In genomic region chr11:103158621-103159478, GRCm38 (mm10) we compare ENCODE assay signal across 8 mouse cellular contexts. TPM values are rescaled to one million over a fixed set of nuclear protein-coding genes. Genes with fewer than 3 reads are reported as not detected.
DNase-seq lines count a peak whose midpoint lies in the region; ATAC-seq and TF ChIP-seq lines count a peak whose summit lies in the region.

No protein-coding gene starts in this region.

- no peak overlapping the region; the same call in 1 of the 2 replicates for H3K9ac ChIP-seq in embryonic facial prominence, embryonic 15.5 days
- peak overlapping the region; percentile 33 for H3K9ac ChIP-seq in heart, adult 2 months (ENCODE audit: low read depth, low read length)
- no peak overlapping the region; the same call in 1 of the 2 replicates for H3K9ac ChIP-seq in limb, embryonic 11.5 days (ENCODE audit: low read length)
- no peak overlapping the region for H3K9ac ChIP-seq in midbrain, embryonic 14.5 days (replicated peaks; ENCODE audit: low read length)

- peak overlapping the region; percentile 63 for H3K4me2 ChIP-seq in embryonic facial prominence, embryonic 15.5 days (replicated peaks)
- H3K4me2 ChIP-seq in limb, embryonic 11.5 days (ENCODE audit: low read depth, severe bottlenecking) = peak overlapping the region; percentile 57
- peak overlapping the region; percentile 44 for H3K4me2 ChIP-seq in midbrain, embryonic 14.5 days (ENCODE audit: low read length)

- no peaks in the 10 kb centered on the region for H3K9me3 ChIP-seq in embryonic facial prominence, embryonic 15.5 days (replicated peaks)
- no peaks in the 10 kb centered on the region for H3K9me3 ChIP-seq in limb, embryonic 11.5 days (ENCODE audit: control insufficient read depth, low read length)
- H3K9me3 ChIP-seq in midbrain, embryonic 14.5 days (ENCODE audit: control insufficient read depth, low read length) = no peaks in the 10 kb centered on the region

- TF ChIP-seq EP300 in heart, adult 2 months (IDR thresholded peaks at IDR 0.05; ENCODE audit: insufficient read depth, low read depth, low read length) = peak; percentile 80

- no peak overlapping the region for H3K4me3 ChIP-seq in bone marrow, adult 2 months (replicated peaks; ENCODE audit: control insufficient read depth, low read depth, low read length)
- H3K4me3 ChIP-seq in embryonic facial prominence, embryonic 15.5 days (replicated peaks) = peak overlapping the region; percentile 34
- peak overlapping the region; percentile 25; the same call in 1 of the 2 replicates for H3K4me3 ChIP-seq in heart, adult 2 months
- H3K4me3 ChIP-seq in kidney, adult 2 months (ENCODE audit: insufficient read depth, low read depth, low read length) = peak overlapping the region; percentile 29
- H3K4me3 ChIP-seq in limb, embryonic 11.5 days (ENCODE audit: low read depth, low read length) = peak overlapping the region; percentile 19
- H3K4me3 ChIP-seq in midbrain, embryonic 14.5 days (replicated peaks; ENCODE audit: low read depth, low read length) = no peak overlapping the region; the same call in 1 of the 2 replicates

- TF ChIP-seq POLR2A in bone marrow, adult 2 months (IDR thresholded peaks at IDR 0.05; ENCODE audit: borderline replicate concordance, control insufficient read depth, low read depth, low read length) = peak; percentile 26; the same call in 1 of the 2 replicates
- TF ChIP-seq POLR2A in heart, adult 2 months (IDR thresholded peaks at IDR 0.05; ENCODE audit: insufficient read depth, low read depth, low read length) = no peak
- no peak for TF ChIP-seq POLR2A in kidney, adult 2 months (IDR thresholded peaks at IDR 0.05; ENCODE audit: low read depth, low read length)

- no peaks in the 10 kb centered on the region; the same call in 1 of the 2 replicates for H3K4me1 ChIP-seq in bone marrow, adult 2 months (ENCODE audit: control insufficient read depth, insufficient read depth, low read length)
- H3K4me1 ChIP-seq in embryonic facial prominence, embryonic 15.5 days = peaks cover 7% of the 10 kb centered on the region
- no peaks in the 10 kb centered on the region; the same call in 1 of the 2 replicates for H3K4me1 ChIP-seq in heart, adult 2 months (ENCODE audit: control insufficient read depth, insufficient read depth, low read length)
- peaks cover 3% of the 10 kb centered on the region; the same call in 1 of the 2 replicates for H3K4me1 ChIP-seq in kidney, adult 2 months (ENCODE audit: control insufficient read depth, insufficient read depth, low read length)
- 0 out of 2 replicates have a peak, but pooled peaks cover 3% of the 10 kb centered on the region for H3K4me1 ChIP-seq in limb, embryonic 11.5 days (ENCODE audit: control insufficient read depth, insufficient read depth, low read length)
- 0 out of 2 replicates have a peak, but pooled peaks cover 6% of the 10 kb centered on the region for H3K4me1 ChIP-seq in midbrain, embryonic 14.5 days (ENCODE audit: control insufficient read depth, insufficient read depth, low read length)

- TF ChIP-seq CTCF in bone marrow, adult 2 months (IDR thresholded peaks at IDR 0.05; ENCODE audit: control insufficient read depth, insufficient read depth, low read length) = peak; percentile 99
- peak; percentile 81 for TF ChIP-seq CTCF in heart, adult 2 months (IDR thresholded peaks at IDR 0.05)
- peak; percentile 95 for TF ChIP-seq CTCF in kidney, adult 2 months (conservative IDR thresholded peaks at IDR 0.05; ENCODE audit: insufficient read depth, insufficient read length, low read depth, low read length)

- intact Hi-C loops in heart, adult 2 months (cut with DNase I) = loop anchor here (1.0 to 2.0 kb wide), 4 partner anchors 26 to 258 kb away; partner anchors contain the start of gene Gfap

- peak; percentile 92 for ATAC-seq in embryonic facial prominence, embryonic 15.5 days (ENCODE audit: insufficient number of reproducible peaks, low FRiP score, low TSS enrichment, low read depth)
- ATAC-seq in limb, embryonic 11.5 days (ENCODE audit: insufficient number of reproducible peaks, low FRiP score, low TSS enrichment, low read depth) = peak; percentile 87
- peak; percentile 72 for ATAC-seq in midbrain, embryonic 14.5 days (ENCODE audit: low FRiP score, low TSS enrichment)

- H3K36me3 ChIP-seq in embryonic facial prominence, embryonic 15.5 days = no peaks in the 10 kb centered on the region
- no peaks in the 10 kb centered on the region for H3K36me3 ChIP-seq in heart, adult 2 months (ENCODE audit: control insufficient read depth, insufficient read depth, low read length)
- H3K36me3 ChIP-seq in kidney, adult 2 months (ENCODE audit: control insufficient read depth, insufficient read depth, low read length) = no peaks in the 10 kb centered on the region
- no peaks in the 10 kb centered on the region for H3K36me3 ChIP-seq in limb, embryonic 11.5 days (ENCODE audit: control insufficient read depth, insufficient read depth, low read length)
- H3K36me3 ChIP-seq in midbrain, embryonic 14.5 days (ENCODE audit: control insufficient read depth, insufficient read depth, low read length) = no peaks in the 10 kb centered on the region

- no peaks in the 10 kb centered on the region for H3K79me2 ChIP-seq in heart, adult 2 months (replicated peaks; ENCODE audit: control insufficient read depth, insufficient read depth, low read length)

- no peak overlapping the region for H3K27ac ChIP-seq in bone marrow, adult 2 months (ENCODE audit: control insufficient read depth, insufficient read depth, low read depth, low read length, poor library complexity)
- peak overlapping the region; percentile 66 for H3K27ac ChIP-seq in embryonic facial prominence, embryonic 15.5 days (replicated peaks)
- peak overlapping the region; percentile 72 for H3K27ac ChIP-seq in heart, adult 2 months
- peak overlapping the region; percentile 57 for H3K27ac ChIP-seq in kidney, adult 2 months (ENCODE audit: insufficient read depth, low read depth, low read length)
- H3K27ac ChIP-seq in limb, embryonic 11.5 days (replicated peaks; ENCODE audit: low read depth, low read length) = no peak overlapping the region
- no peak overlapping the region for H3K27ac ChIP-seq in midbrain, embryonic 14.5 days (replicated peaks; ENCODE audit: low read depth, low read length)

- H3K27me3 ChIP-seq in embryonic facial prominence, embryonic 15.5 days = no peaks in the 10 kb centered on the region
- no peaks in the 10 kb centered on the region for H3K27me3 ChIP-seq in heart, adult 2 months (ENCODE audit: control insufficient read depth, insufficient read depth, low read length)
- H3K27me3 ChIP-seq in kidney, adult 2 months (replicated peaks; ENCODE audit: control insufficient read depth, insufficient read depth, low read length) = no peaks in the 10 kb centered on the region
- no peaks in the 10 kb centered on the region for H3K27me3 ChIP-seq in limb, embryonic 11.5 days (ENCODE audit: control insufficient read depth, insufficient read depth, low read length)
- no peaks in the 10 kb centered on the region for H3K27me3 ChIP-seq in midbrain, embryonic 14.5 days (ENCODE audit: control insufficient read depth, insufficient read depth, low read length)

- 9% methylated on average over 25 of the region's 25 CpGs for WGBS in bone marrow, adult 2 months
- WGBS in embryonic facial prominence, embryonic 15.5 days = 2% methylated on average over 25 of the region's 25 CpGs
- WGBS in heart, adult 2 months = 2% methylated on average over 25 of the region's 25 CpGs
- WGBS in kidney, adult 2 months = under 1% methylated on average over 25 of the region's 25 CpGs
- 1% methylated on average over 25 of the region's 25 CpGs for WGBS in limb, embryonic 11.5 days
- 2% methylated on average over 25 of the region's 25 CpGs for WGBS in midbrain, embryonic 14.5 days

- DNase-seq in A20 (ENCODE audit: low read depth, low spot score) = peak; percentile 86
- peak; percentile 94 to 98 for DNase-seq in heart, adult 2 months
- peak; percentile 98 for DNase-seq in kidney, adult 2 months
- peak; percentile 99 for DNase-seq in limb, embryonic 11.5 days (ENCODE audit: low spot score)
- DNase-seq in midbrain, embryonic 14.5 days = peak; percentile 89
- peak; percentile 91 for DNase-seq in spleen, adult 12 weeks (ENCODE audit: low spot score)

RNA-seq across cellular contexts. Expression of gene Fmnl1, which starts 12.1 kb away (rescaled TPM):
- polyA plus RNA-seq in bone marrow, adult 2 months (2011; ENCODE audit: insufficient read depth, insufficient read length, low replicate concordance, missing spikeins) = 42.0 and 121 TPM in 2 replicates
- polyA plus RNA-seq in embryonic facial prominence, embryonic 15.5 days (2015; fragmentation: Nextera tagmentation; extraction: Ambion mirVana) = 2.7 TPM in 2 replicates
- total RNA-seq in heart, adult 2 months (2021) = 10 to 100 TPM; 12.1 to 14.5 TPM
- 12.8 and 14.2 TPM in 2 replicates for polyA plus RNA-seq in heart, adult 2 months (2012; rRNA removed)
- 32.7 and 35.5 TPM in 2 replicates for polyA plus RNA-seq in kidney, adult 2 months (2012; rRNA removed)
- 0.20 and 0.69 TPM in 2 replicates for polyA plus RNA-seq in limb, embryonic 11.5 days (2014; fragmentation: Nextera tagmentation; extraction: Ambion mirVana)
- 4.3 and 5.2 TPM in 2 replicates for polyA plus RNA-seq in midbrain, embryonic 14.5 days (2014; fragmentation: Nextera tagmentation; extraction: Ambion mirVana)

RNA-seq across cellular contexts. Expression of gene Hexim2, which starts 26.6 kb away (rescaled TPM):
- 2.8 and 5.7 TPM in 2 replicates for polyA plus RNA-seq in bone marrow, adult 2 months (2011; ENCODE audit: insufficient read depth, insufficient read length, low replicate concordance, missing spikeins)
- polyA plus RNA-seq in embryonic facial prominence, embryonic 15.5 days (2015; fragmentation: Nextera tagmentation; extraction: Ambion mirVana) = 14.0 and 14.1 TPM in 2 replicates
- total RNA-seq in heart, adult 2 months (2021) = 1 to 10 TPM; 1.3 to 1.9 TPM
- polyA plus RNA-seq in heart, adult 2 months (2012; rRNA removed) = 2.6 and 2.9 TPM in 2 replicates
- polyA plus RNA-seq in kidney, adult 2 months (2012; rRNA removed) = 3.8 and 4.0 TPM in 2 replicates
- polyA plus RNA-seq in limb, embryonic 11.5 days (2014; fragmentation: Nextera tagmentation; extraction: Ambion mirVana) = 8.3 and 9.5 TPM in 2 replicates
- 22.9 and 24.7 TPM in 2 replicates for polyA plus RNA-seq in midbrain, embryonic 14.5 days (2014; fragmentation: Nextera tagmentation; extraction: Ambion mirVana)

RNA-seq across cellular contexts. Expression of gene Hexim1, which starts 42.8 kb away (rescaled TPM):
- 14.0 and 21.8 TPM in 2 replicates for polyA plus RNA-seq in bone marrow, adult 2 months (2011; ENCODE audit: insufficient read depth, insufficient read length, low replicate concordance, missing spikeins)
- 5.9 and 6.1 TPM in 2 replicates for polyA plus RNA-seq in embryonic facial prominence, embryonic 15.5 days (2015; fragmentation: Nextera tagmentation; extraction: Ambion mirVana)
- 10 to 100 TPM; 18.2 to 19.3 TPM for total RNA-seq in heart, adult 2 months (2021)
- polyA plus RNA-seq in heart, adult 2 months (2012; rRNA removed) = 7.8 and 9.0 TPM in 2 replicates
- polyA plus RNA-seq in kidney, adult 2 months (2012; rRNA removed) = 24.9 and 26.4 TPM in 2 replicates
- polyA plus RNA-seq in limb, embryonic 11.5 days (2014; fragmentation: Nextera tagmentation; extraction: Ambion mirVana) = 5.2 and 5.6 TPM in 2 replicates
- 3.9 and 5.9 TPM in 2 replicates for polyA plus RNA-seq in midbrain, embryonic 14.5 days (2014; fragmentation: Nextera tagmentation; extraction: Ambion mirVana)

RNA-seq across cellular contexts. Expression of gene 1700023F06Rik, which starts 49.5 kb away (rescaled TPM):
- not detected in 2 replicates for polyA plus RNA-seq in bone marrow, adult 2 months (2011; ENCODE audit: insufficient read depth, insufficient read length, low replicate concordance, missing spikeins)
- polyA plus RNA-seq in embryonic facial prominence, embryonic 15.5 days (2015; fragmentation: Nextera tagmentation; extraction: Ambion mirVana) = 1.4 and 2.0 TPM in 2 replicates
- not detected for total RNA-seq in heart, adult 2 months (2021)
- 0.21 TPM in 1 of 2 replicates, not detected in the other for polyA plus RNA-seq in heart, adult 2 months (2012; rRNA removed)
- polyA plus RNA-seq in kidney, adult 2 months (2012; rRNA removed) = 0.09 and 0.22 TPM in 2 replicates
- polyA plus RNA-seq in limb, embryonic 11.5 days (2014; fragmentation: Nextera tagmentation; extraction: Ambion mirVana) = 0.23 and 0.48 TPM in 2 replicates
- 0.88 and 2.1 TPM in 2 replicates for polyA plus RNA-seq in midbrain, embryonic 14.5 days (2014; fragmentation: Nextera tagmentation; extraction: Ambion mirVana)

RNA-seq across cellular contexts. Expression of gene Acbd4, which starts 57.4 kb away (rescaled TPM):
- polyA plus RNA-seq in bone marrow, adult 2 months (2011; ENCODE audit: insufficient read depth, insufficient read length, low replicate concordance, missing spikeins) = 25.5 and 34.1 TPM in 2 replicates
- 23.4 and 27.9 TPM in 2 replicates for polyA plus RNA-seq in embryonic facial prominence, embryonic 15.5 days (2015; fragmentation: Nextera tagmentation; extraction: Ambion mirVana)
- total RNA-seq in heart, adult 2 months (2021) = 10 to 100 TPM; 27.8 to 38.1 TPM
- polyA plus RNA-seq in heart, adult 2 months (2012; rRNA removed) = 27.5 and 27.8 TPM in 2 replicates
- polyA plus RNA-seq in kidney, adult 2 months (2012; rRNA removed) = 119 and 130 TPM in 2 replicates
- polyA plus RNA-seq in limb, embryonic 11.5 days (2014; fragmentation: Nextera tagmentation; extraction: Ambion mirVana) = 4.8 and 5.2 TPM in 2 replicates
- polyA plus RNA-seq in midbrain, embryonic 14.5 days (2014; fragmentation: Nextera tagmentation; extraction: Ambion mirVana) = 8.0 and 8.4 TPM in 2 replicates

Comparison
In these comparisons a context has a peak if more than half of its experiments do, and no peak if none do; other contexts are left out.
1. H3K27ac ChIP-seq: peak in embryonic facial prominence, embryonic 15.5 days (single experiment), heart, adult 2 months (single experiment) and kidney, adult 2 months (single experiment); none in bone marrow, adult 2 months (single experiment), limb, embryonic 11.5 days (single experiment) and midbrain, embryonic 14.5 days (single experiment).
2. H3K4me3 ChIP-seq: peak in embryonic facial prominence, embryonic 15.5 days (single experiment), heart, adult 2 months (single experiment), kidney, adult 2 months (single experiment) and limb, embryonic 11.5 days (single experiment); none in bone marrow, adult 2 months (single experiment) and midbrain, embryonic 14.5 days (single experiment).
3. Peak in every context shown above with its lines, with median percentiles within 50 percentile points of each other: DNase-seq, CTCF ChIP-seq, ATAC-seq and H3K4me2 ChIP-seq.